Mouse (Mus musculus): ENCODE measurements around the gene Commd3. TPM values are rescaled to one million over a fixed set of nuclear protein-coding genes. Genes with fewer than 3 reads are reported as not detected.
A peak's percentile ranks its signal among the peaks of the same experiment; 100 is the strongest.

Gene Commd3
- polyA plus RNA-seq, 1 experiment = 140 TPM

GRCm38 (mm10) chr2:18692548-18692947, 20.4 kb downstream of the Commd3 start:
- Histone ChIP-seq H3K4me3 (ENCODE audit: insufficient read depth, low read length) (no peak overlapping the region), H3K4me1 (ENCODE audit: control insufficient read depth, insufficient read depth, low read length) (no peaks in the 10 kb centered on the region), H3K27ac (ENCODE audit: insufficient read depth, low read depth, low read length) (no peak overlapping the region)
- TF ChIP-seq POLR2A (IDR thresholded peaks at IDR 0.05; ENCODE audit: borderline replicate concordance, low read depth, low read length) = no peak
- no peak for TF ChIP-seq CTCF (IDR thresholded peaks at IDR 0.05; ENCODE audit: low read depth, low read length)

DNA sequence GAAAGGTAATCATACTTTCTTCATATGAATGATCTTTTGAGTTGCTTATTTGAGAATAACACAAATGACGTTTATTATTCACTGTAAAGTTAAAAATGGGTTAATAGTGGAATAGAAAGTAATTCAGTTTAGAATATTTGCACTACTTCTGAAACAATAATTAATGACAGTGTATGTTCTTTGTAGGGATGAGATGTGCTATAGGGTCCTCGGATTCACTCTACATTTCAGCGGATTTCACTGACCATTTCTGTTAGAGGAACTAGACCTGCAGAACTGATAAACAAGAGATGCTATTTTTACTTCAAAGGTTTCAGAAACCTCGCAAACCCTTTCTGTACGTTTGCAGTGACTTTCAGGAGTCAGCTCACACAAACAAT, 21.3 kb downstream of the Commd3 start:
- no peak for TF ChIP-seq POLR2A (IDR thresholded peaks at IDR 0.05; ENCODE audit: borderline replicate concordance, low read depth, low read length)
- TF ChIP-seq CTCF (IDR thresholded peaks at IDR 0.05; ENCODE audit: low read depth, low read length) = no peak
- Histone ChIP-seq H3K27ac (ENCODE audit: insufficient read depth, low read depth, low read length) (no peak overlapping the region), H3K4me3 (ENCODE audit: insufficient read depth, low read length) (peak overlapping the region; percentile 89), H3K4me1 (ENCODE audit: control insufficient read depth, insufficient read depth, low read length) (no peaks in the 10 kb centered on the region)

GRCm38 (mm10) chr2:18693871-18694610, 21.9 kb downstream of the Commd3 start, which contains the start of gene Spag6:
Gene Spag6 (plus strand): TSS chr2:18694032.
- no peak for TF ChIP-seq POLR2A (IDR thresholded peaks at IDR 0.05; ENCODE audit: borderline replicate concordance, low read depth, low read length)
- no peak for TF ChIP-seq CTCF (IDR thresholded peaks at IDR 0.05; ENCODE audit: low read depth, low read length)
- 0 out of 2 replicates have a peak, but pooled peaks cover 3% of the 10 kb centered on the region for H3K4me1 ChIP-seq (ENCODE audit: control insufficient read depth, insufficient read depth, low read length)
- peak within 1 kb of the TSS; percentile 89 for H3K4me3 ChIP-seq (ENCODE audit: insufficient read depth, low read length)
- peak within 1 kb of the TSS; percentile 70 for H3K27ac ChIP-seq (ENCODE audit: insufficient read depth, low read depth, low read length)

- TF ChIP-seq CTCF (IDR thresholded peaks at IDR 0.05; ENCODE audit: low read depth, low read length) (no peak), POLR2A (IDR thresholded peaks at IDR 0.05; ENCODE audit: borderline replicate concordance, low read depth, low read length) (no peak)
- H3K4me1 ChIP-seq (ENCODE audit: control insufficient read depth, insufficient read depth, low read length) = 0 out of 2 replicates have a peak, but pooled peaks cover 3% of the 10 kb centered on the region
- H3K27ac ChIP-seq (ENCODE audit: insufficient read depth, low read depth, low read length) = no peak overlapping the region
- peak overlapping the region; percentile 89 for H3K4me3 ChIP-seq (ENCODE audit: insufficient read depth, low read length)
Measured at GRCm38 (mm10) chr2:18694611-18694950, 22.4 kb downstream of the Commd3 start.

DNA sequence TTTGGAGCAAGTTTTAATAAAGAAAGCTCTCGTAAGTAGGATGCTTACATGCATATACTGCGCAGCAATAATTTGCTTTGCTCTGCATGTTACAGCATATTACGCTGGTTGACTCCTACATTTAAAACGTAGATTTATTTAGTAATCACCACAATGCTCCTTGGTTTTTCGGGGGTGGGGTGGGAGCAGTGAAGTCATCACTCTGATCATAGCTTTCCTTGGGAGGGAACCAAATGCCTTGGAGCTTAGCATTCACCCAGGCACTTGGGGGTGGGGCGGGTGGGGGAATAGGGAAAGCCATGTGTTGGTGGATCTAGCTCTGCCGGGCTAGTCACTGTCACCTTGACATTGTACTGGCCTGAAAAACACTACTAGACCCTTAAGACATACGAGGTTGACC, 23.0 kb downstream of the Commd3 start:
- TF ChIP-seq POLR2A (IDR thresholded peaks at IDR 0.05; ENCODE audit: borderline replicate concordance, low read depth, low read length) (no peak), CTCF (IDR thresholded peaks at IDR 0.05; ENCODE audit: low read depth, low read length) (no peak)
- Histone ChIP-seq H3K4me1 (ENCODE audit: control insufficient read depth, insufficient read depth, low read length) (0 out of 2 replicates have a peak, but pooled peaks cover 3% of the 10 kb centered on the region), H3K4me3 (ENCODE audit: insufficient read depth, low read length) (no peak overlapping the region), H3K27ac (ENCODE audit: insufficient read depth, low read depth, low read length) (no peak overlapping the region)

GRCm38 (mm10) chr2:18695629-18696150, 23.5 kb downstream of the Commd3 start:
- Histone ChIP-seq H3K4me3 (ENCODE audit: insufficient read depth, low read length) (no peak overlapping the region), H3K27ac (ENCODE audit: insufficient read depth, low read depth, low read length) (no peak overlapping the region), H3K4me1 (ENCODE audit: control insufficient read depth, insufficient read depth, low read length) (0 out of 2 replicates have a peak, but pooled peaks cover 3% of the 10 kb centered on the region)
- TF ChIP-seq POLR2A (IDR thresholded peaks at IDR 0.05; ENCODE audit: borderline replicate concordance, low read depth, low read length) (no peak), CTCF (IDR thresholded peaks at IDR 0.05; ENCODE audit: low read depth, low read length) (no peak)

GRCm38 (mm10) chr2:18697591-18698244, 25.5 kb downstream of the Commd3 start:
- Histone ChIP-seq H3K4me3 (ENCODE audit: insufficient read depth, low read length) (no peak overlapping the region), H3K27ac (ENCODE audit: insufficient read depth, low read depth, low read length) (no peak overlapping the region), H3K4me1 (ENCODE audit: control insufficient read depth, insufficient read depth, low read length) (0 out of 2 replicates have a peak, but pooled peaks cover 3% of the 10 kb centered on the region)
- no peak for TF ChIP-seq CTCF (IDR thresholded peaks at IDR 0.05; ENCODE audit: low read depth, low read length)
- TF ChIP-seq POLR2A (IDR thresholded peaks at IDR 0.05; ENCODE audit: borderline replicate concordance, low read depth, low read length) = no peak

- H3K4me1 ChIP-seq (ENCODE audit: control insufficient read depth, insufficient read depth, low read length) = 0 out of 2 replicates have a peak, but pooled peaks cover 3% of the 10 kb centered on the region
- no peak overlapping the region for H3K27ac ChIP-seq (ENCODE audit: insufficient read depth, low read depth, low read length)
- peak overlapping the region; percentile 40 for H3K4me3 ChIP-seq (ENCODE audit: insufficient read depth, low read length)
- no peak for TF ChIP-seq CTCF (IDR thresholded peaks at IDR 0.05; ENCODE audit: low read depth, low read length)
- no peak for TF ChIP-seq POLR2A (IDR thresholded peaks at IDR 0.05; ENCODE audit: borderline replicate concordance, low read depth, low read length)
Measured at GRCm38 (mm10) chr2:18698663-18699385, 26.6 kb downstream of the Commd3 start.

DNA sequence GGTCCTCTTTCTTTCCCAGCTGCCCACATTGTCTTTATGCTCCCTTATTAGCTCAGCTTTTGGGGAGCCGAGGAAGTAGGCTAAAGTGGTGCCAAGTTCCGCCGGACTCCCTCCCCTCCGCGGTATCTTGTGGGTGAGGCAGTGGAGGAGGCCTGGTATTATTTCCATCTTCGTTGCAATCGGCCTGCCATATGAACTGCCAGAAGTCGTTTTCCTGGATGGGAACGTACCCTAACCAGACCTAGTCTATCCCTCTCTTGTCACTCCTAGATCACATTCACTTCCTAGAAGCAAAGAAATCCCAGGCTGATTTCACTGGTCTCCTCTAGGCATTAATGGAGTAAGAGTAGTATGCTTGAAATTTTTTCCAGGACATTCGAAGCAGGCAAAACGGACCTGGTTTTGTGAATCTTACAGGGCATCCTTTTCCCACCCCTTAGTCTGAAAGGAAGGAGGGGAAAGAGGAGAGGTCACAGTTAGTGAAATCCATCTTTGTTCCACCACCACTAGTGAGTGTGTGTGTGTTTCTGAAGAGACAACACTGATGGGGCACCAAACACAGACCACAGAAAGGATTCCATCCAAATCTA, 27.3 kb downstream of the Commd3 start:
- TF ChIP-seq POLR2A (IDR thresholded peaks at IDR 0.05; ENCODE audit: borderline replicate concordance, low read depth, low read length) (no peak), CTCF (IDR thresholded peaks at IDR 0.05; ENCODE audit: low read depth, low read length) (no peak)
- Histone ChIP-seq H3K27ac (ENCODE audit: insufficient read depth, low read depth, low read length) (no peak overlapping the region), H3K4me1 (ENCODE audit: control insufficient read depth, insufficient read depth, low read length) (0 out of 2 replicates have a peak, but pooled peaks cover 3% of the 10 kb centered on the region), H3K4me3 (ENCODE audit: insufficient read depth, low read length) (peak overlapping the region; percentile 40; the same call in 1 of the 2 replicates)
